Mouse (Mus musculus): ENCODE results near the gene Astn1.

GRCm38 (mm10) chr1:158355177-158356050 is 6.7 kb upstream of the Astn1 start:
- TF ChIP-seq CTCF (IDR thresholded peaks at IDR 0.05; ENCODE audit: control insufficient read depth, insufficient read depth, insufficient read length) = no peak
- TF ChIP-seq FOSL1 (IDR thresholded peaks at IDR 0.05; ENCODE audit: insufficient read depth, low read length, poor library complexity, severe bottlenecking) = no peak
- TF ChIP-seq MAX (IDR thresholded peaks at IDR 0.05) = no peak
- no peak for TF ChIP-seq MYOD1 (IDR thresholded peaks at IDR 0.05; ENCODE audit: control insufficient read depth, insufficient read length, low read depth)
- TF ChIP-seq USF1 (IDR thresholded peaks at IDR 0.05; ENCODE audit: low read depth) = no peak
